Mouse (Mus musculus): ENCODE data around the gene Abhd14b. TPM values are rescaled to one million over a fixed set of nuclear protein-coding genes. Genes with fewer than 3 reads are reported as not detected.

The Abhd14b gene
- polyA plus RNA-seq, 1 experiment from 2014 or later: 6.4 TPM

DNA sequence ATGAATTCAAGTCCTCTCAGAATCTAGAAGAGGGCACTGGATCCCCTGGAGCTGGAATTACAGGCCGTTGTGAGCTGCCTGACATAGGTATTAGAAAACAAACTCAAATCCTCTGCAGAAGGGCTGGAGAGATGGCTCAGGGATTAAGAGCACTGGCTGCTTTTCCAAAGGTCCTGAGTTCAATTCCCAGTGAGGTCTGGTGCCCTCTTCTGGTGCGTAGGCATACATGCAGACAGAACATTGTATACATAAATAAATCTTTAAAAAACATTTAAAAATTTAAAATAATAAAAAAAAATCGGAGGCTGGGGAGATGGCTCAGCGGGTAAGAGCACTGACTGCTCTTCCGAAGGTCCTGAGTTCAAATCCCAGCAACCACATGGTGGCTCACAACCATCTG is 4.6 kb upstream of the Abhd14b start:
- H3K9me3 ChIP-seq: no peaks in the 10 kb centered on the region
- DNase-seq (ENCODE audit: low spot score): peak; percentile 8
- peaks cover 49% of the 10 kb centered on the region for H3K4me1 ChIP-seq
- H3K27me3 ChIP-seq (replicated peaks; ENCODE audit: low read depth, poor library complexity, severe bottlenecking): no peaks in the 10 kb centered on the region
- no peak overlapping the region for H3K4me3 ChIP-seq
- 71% methylated on average over 5 of the region's 5 CpGs for WGBS
- no peak overlapping the region for H3K27ac ChIP-seq (replicated peaks)
- no peaks in the 10 kb centered on the region for H3K36me3 ChIP-seq (replicated peaks)

DNA sequence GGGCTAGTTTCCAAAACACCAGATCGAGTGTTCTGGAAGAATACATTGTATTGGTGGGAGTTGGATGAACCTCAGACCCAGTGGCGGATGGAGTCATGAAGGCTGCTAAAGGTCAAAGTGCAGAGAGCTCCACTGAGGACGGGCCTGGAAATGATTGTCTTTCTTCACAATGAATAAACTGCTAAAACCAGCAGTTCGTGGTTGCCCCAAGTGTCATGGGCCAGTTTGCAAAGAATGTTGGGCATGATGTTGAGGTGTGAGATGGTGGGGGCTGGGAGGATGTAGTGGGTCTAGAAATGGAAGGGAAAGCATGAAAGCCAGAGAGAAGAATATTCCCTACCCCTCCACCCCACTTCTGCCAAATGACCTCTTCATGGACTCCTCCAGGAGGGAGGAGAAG is 2.4 kb upstream of the Abhd14b start:
- H3K4me1 ChIP-seq: peaks cover 53% of the 10 kb centered on the region
- no peaks in the 10 kb centered on the region for H3K36me3 ChIP-seq (replicated peaks)
- no peaks in the 10 kb centered on the region for H3K27me3 ChIP-seq (replicated peaks; ENCODE audit: low read depth, poor library complexity, severe bottlenecking)
- DNase-seq (ENCODE audit: low spot score): no peak
- WGBS: 73% methylated on average over 4 of the region's 4 CpGs
- no peaks in the 10 kb centered on the region for H3K9me3 ChIP-seq
- no peak overlapping the region for H3K4me3 ChIP-seq
- no peak overlapping the region for H3K27ac ChIP-seq (replicated peaks)

DNA sequence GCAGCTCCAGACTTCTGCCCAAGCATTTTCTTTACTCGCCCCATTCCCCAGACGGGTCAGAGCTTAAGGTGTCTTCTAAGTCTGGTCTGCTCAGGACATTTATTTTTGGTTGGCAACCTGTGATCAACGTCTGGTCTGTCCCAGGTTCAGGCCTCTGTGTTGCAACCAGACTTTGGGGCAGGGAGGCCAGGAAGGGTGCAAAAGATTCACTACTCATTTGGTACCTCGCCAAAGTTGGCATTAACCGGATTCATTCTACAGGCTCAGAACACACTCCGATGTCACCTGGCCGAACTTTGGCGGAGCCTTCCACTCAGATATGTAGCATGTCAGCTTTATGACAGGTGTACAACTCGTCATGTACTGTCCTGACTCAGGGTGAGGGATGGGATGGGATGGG is 692 bp downstream of the Abhd14b start:
- 42% methylated on average over 9 of the region's 9 CpGs for WGBS
- peak overlapping the region; percentile 84 for H3K27ac ChIP-seq (replicated peaks)
- H3K4me3 ChIP-seq: peak overlapping the region; percentile 63
- no peaks in the 10 kb centered on the region for H3K27me3 ChIP-seq (replicated peaks; ENCODE audit: low read depth, poor library complexity, severe bottlenecking)
- no peak for DNase-seq (ENCODE audit: low spot score)
- H3K4me1 ChIP-seq: peaks cover 82% of the 10 kb centered on the region
- no peaks in the 10 kb centered on the region for H3K36me3 ChIP-seq (replicated peaks)
- no peaks in the 10 kb centered on the region for H3K9me3 ChIP-seq

DNA sequence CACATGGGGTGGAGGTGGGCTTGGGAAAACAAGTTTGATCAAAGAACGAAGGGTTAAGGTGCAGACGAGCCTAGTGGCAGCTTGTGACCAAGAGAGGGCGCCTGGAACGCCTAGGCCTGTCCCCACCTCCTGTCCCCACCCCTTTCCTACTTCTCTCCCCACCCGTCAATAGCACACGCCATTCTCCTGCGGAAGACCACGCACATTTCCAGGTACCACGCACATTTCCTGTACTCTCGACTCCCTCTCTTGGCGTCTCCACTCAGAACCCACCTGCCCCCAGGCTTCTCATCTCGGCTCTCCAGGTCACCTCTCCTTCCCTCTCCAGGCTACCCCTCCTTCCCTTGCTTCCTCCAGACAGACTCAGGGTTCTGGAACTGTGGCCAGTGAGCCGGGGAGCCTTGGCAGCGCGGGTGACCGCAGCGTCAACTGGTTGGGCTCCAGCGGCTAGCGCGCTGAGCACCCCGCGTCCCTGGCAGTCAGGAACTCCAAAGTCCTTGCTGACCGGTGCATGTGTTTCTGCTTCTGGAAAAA is 1.3 kb downstream of the Abhd14b start:
- Histone ChIP-seq H3K9me3 (no peaks in the 10 kb centered on the region), H3K27ac (replicated peaks) (peak overlapping the region; percentile 84), H3K4me1 (peaks cover 86% of the 10 kb centered on the region), H3K36me3 (replicated peaks) (no peaks in the 10 kb centered on the region), H3K27me3 (replicated peaks; ENCODE audit: low read depth, poor library complexity, severe bottlenecking) (no peaks in the 10 kb centered on the region), H3K4me3 (peak overlapping the region; percentile 63)
- peak; percentile 76 for DNase-seq (ENCODE audit: low spot score)
- 1% methylated on average over 23 of the region's 23 CpGs for WGBS

DNA sequence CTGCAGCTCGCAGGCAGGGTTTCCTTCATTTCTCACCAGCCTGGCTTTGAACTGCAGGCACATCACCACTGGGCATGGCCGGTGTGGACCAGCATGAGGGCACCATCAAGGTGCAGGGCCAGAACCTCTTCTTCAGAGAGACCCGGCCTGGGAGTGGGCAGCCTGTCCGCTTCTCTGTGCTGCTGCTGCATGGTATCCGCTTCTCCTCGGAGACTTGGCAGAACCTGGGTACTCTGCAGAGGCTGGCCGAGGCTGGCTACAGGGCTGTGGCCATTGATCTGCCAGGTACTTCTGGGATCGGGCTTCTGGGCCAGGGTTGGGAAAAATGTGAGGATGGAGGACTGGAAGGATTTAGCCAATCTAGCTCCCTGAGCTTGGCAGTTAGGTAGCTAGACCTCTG is 2.7 kb downstream of the Abhd14b start:
- no peak for DNase-seq (ENCODE audit: low spot score)

DNA sequence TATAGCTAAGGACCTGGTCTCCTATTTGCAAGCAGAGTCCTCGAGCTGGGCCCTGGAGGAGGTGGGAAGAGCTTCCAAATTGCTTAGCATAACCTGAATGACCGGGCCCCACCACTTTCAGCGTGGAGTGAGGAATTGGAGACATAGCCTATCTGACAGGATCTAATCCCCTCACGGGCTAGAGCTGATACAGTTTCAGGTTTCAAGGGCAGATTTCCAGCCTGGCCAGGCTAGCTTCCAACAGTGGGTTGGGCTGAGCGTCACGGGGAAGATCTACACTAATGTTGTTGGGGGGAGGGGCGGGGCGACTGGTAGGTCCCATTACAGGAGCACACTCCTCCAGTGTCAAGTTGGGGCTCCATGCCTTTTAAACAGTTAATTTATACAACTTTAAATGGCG is 3.4 kb downstream of the Abhd14b start:
- peak overlapping the region; percentile 99 for H3K27ac ChIP-seq (replicated peaks)
- H3K36me3 ChIP-seq (replicated peaks): no peaks in the 10 kb centered on the region
- H3K27me3 ChIP-seq (replicated peaks; ENCODE audit: low read depth, poor library complexity, severe bottlenecking): no peaks in the 10 kb centered on the region

More for the DNA sequence above, 2.7 kb downstream of the Abhd14b start:
- H3K27me3 ChIP-seq (replicated peaks; ENCODE audit: low read depth, poor library complexity, severe bottlenecking): no peaks in the 10 kb centered on the region
- 92% methylated on average over 8 of the region's 8 CpGs for WGBS
- no peaks in the 10 kb centered on the region for H3K9me3 ChIP-seq
- H3K27ac ChIP-seq (replicated peaks): peak overlapping the region; percentile 72
- no peaks in the 10 kb centered on the region for H3K36me3 ChIP-seq (replicated peaks)
- peak overlapping the region; percentile 86 for H3K4me3 ChIP-seq
- H3K4me1 ChIP-seq: peaks cover 91% of the 10 kb centered on the region

DNA sequence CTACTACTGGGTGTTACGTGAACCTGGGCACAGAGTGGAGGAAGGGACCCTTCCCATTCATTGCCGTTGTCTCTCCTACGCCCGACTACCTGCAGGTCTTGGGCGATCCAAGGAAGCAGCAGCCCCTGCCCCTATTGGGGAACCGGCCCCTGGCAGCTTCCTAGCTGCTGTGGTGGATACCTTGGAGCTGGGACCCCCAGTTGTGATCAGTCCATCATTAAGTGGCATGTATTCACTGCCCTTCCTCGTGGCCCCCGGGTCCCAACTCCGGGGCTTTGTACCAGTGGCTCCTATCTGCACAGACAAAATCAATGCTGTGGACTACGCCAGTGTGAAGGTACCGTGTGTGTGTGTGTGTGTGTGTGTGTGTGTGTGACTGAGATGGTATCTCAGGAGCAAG is 4.0 kb downstream of the Abhd14b start:
- H3K27me3 ChIP-seq (replicated peaks; ENCODE audit: low read depth, poor library complexity, severe bottlenecking): no peaks in the 10 kb centered on the region
- no peaks in the 10 kb centered on the region for H3K9me3 ChIP-seq
- peak overlapping the region; percentile 86 for H3K4me3 ChIP-seq
- no peak for DNase-seq (ENCODE audit: low spot score)
- H3K4me1 ChIP-seq: peaks cover 91% of the 10 kb centered on the region
- H3K36me3 ChIP-seq (replicated peaks): peaks cover 6% of the 10 kb centered on the region
- WGBS: 80% methylated on average over 11 of the region's 11 CpGs
- H3K27ac ChIP-seq (replicated peaks): peak overlapping the region; percentile 99

More for the DNA sequence above, 3.4 kb downstream of the Abhd14b start:
- peak; percentile 76 for DNase-seq (ENCODE audit: low spot score)
- H3K9me3 ChIP-seq: no peaks in the 10 kb centered on the region
- 18% methylated on average over 9 of the region's 9 CpGs for WGBS
- H3K4me3 ChIP-seq: peak overlapping the region; percentile 86
- peaks cover 91% of the 10 kb centered on the region for H3K4me1 ChIP-seq

DNA sequence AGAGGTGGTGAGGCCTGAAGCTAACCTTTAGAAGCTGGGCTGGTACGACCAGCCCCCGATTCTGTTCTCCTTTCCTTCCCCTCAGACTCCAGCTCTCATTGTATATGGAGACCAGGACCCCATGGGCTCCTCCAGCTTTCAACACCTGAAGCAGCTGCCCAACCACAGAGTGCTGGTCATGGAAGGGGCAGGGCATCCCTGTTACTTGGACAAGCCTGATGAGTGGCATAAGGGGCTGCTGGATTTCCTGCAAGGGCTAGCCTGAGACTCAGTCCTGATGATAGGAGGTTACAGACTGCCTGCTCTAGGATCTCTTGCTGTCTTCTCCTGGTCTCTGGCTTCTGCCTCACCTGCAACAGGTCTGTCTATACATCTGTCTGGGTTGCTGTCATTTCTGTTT is 4.6 kb downstream of the Abhd14b start:
- H3K9me3 ChIP-seq: no peaks in the 10 kb centered on the region
- peaks cover 91% of the 10 kb centered on the region for H3K4me1 ChIP-seq
- H3K36me3 ChIP-seq (replicated peaks): peaks cover 12% of the 10 kb centered on the region
- peak overlapping the region; percentile 99 for H3K27ac ChIP-seq (replicated peaks)
- no peaks in the 10 kb centered on the region for H3K27me3 ChIP-seq (replicated peaks; ENCODE audit: low read depth, poor library complexity, severe bottlenecking)
- H3K4me3 ChIP-seq: peak overlapping the region; percentile 86
- 59% methylated on average over 2 of the region's 2 CpGs for WGBS
- DNase-seq (ENCODE audit: low spot score): no peak

DNA sequence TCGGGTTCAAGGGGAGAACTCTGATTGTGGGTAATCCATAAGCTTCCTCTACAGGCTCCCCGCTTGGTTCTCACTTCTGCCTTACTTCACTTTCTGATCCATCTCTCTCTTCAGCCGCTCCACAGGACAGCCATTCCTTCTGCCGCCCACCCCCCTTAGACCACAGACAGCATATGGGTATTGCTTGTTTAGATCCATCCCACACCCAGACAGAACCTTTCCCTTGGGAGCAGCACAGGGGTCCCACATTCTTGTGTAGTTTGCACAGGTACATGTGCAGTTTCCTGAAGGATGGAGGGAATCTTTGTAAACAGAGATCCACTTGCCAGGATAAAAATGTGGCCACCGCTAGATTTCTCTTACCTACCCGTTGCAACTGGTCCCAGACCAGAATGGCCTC is 5.1 kb downstream of the Abhd14b start:
- WGBS: 24% methylated on average over 6 of the region's 6 CpGs
- Histone ChIP-seq H3K27me3 (replicated peaks; ENCODE audit: low read depth, poor library complexity, severe bottlenecking) (no peaks in the 10 kb centered on the region), H3K4me3 (peak overlapping the region; percentile 86), H3K27ac (replicated peaks) (peak overlapping the region; percentile 99), H3K4me1 (peaks cover 91% of the 10 kb centered on the region), H3K36me3 (replicated peaks) (peaks cover 17% of the 10 kb centered on the region), H3K9me3 (no peaks in the 10 kb centered on the region)
- DNase-seq (ENCODE audit: low spot score): no peak

DNA sequence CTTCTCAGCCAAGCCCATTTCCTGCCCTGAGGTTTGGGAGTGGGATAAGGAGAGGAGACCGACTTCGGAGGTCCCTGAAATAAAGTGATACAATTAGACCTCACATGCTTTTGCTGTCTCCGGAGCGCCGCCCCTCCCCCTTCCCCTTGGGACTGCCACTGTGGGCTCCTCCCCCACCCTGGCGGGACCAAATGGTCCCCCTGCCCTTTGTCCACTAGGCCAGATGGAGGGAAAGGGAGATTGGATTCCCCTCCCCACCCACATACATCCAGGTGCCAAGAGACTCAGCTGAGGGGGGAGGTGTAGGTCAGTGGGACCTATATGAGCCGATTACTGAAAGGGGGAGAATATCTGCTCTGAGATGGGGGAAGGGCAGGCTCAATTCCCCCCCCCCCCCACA is 5.6 kb downstream of the Abhd14b start:
- Histone ChIP-seq H3K27me3 (replicated peaks; ENCODE audit: low read depth, poor library complexity, severe bottlenecking) (no peaks in the 10 kb centered on the region), H3K27ac (replicated peaks) (peak overlapping the region; percentile 99), H3K9me3 (no peaks in the 10 kb centered on the region), H3K36me3 (replicated peaks) (peaks cover 21% of the 10 kb centered on the region), H3K4me3 (peak overlapping the region; percentile 86), H3K4me1 (peaks cover 91% of the 10 kb centered on the region)
- under 1% methylated on average over 7 of the region's 7 CpGs for WGBS
- peak; percentile 85 for DNase-seq (ENCODE audit: low spot score)

DNA sequence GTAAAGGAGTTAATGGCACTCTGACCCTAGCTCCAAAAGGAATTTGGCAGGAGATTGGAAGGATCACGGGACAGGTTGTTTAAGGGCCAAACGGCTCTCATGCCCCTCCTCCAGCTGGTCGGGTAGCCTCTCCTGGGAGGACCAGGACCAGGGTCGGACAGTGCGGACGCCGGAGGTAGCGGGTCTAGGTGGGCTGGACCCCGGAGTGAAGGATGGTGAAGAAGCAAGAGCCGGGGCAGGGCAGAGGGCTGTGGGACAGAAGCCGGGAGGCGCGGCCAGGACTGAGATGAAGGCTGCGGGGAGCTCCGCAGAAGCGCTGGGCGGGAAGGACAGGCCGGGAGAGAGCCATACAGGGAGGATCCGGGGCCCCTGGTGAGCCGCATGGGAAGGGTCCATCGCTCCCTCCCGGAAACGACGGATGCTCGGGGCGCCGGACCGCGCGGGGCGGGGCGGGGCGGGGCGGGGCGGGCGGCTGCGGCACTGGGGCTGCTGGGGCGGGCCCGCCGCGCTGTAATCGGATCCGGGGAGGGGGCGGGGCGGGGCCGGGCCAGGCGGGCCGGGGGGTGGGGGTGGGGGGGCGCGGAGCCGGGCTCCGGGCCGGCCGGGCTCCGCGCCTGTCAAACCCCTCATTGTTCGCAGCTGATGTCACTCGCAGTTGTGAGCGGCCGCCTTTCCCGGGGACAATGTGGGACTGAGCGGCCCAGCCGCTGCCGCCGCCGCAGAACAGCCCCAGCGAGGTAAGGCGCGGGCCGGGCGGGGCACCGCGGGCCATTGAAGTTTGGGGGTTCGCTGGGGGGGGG is 6.2 kb downstream of the Abhd14b start, which contains the start of gene Pcbp4:
Gene Pcbp4, plus strand, starts transcription at position 21 of the 800 bp plus-strand sequence.
- Histone ChIP-seq H3K27me3 (replicated peaks; ENCODE audit: low read depth, poor library complexity, severe bottlenecking) (no peaks in the 10 kb centered on the region), H3K27ac (replicated peaks) (peak within 1 kb of the TSS; percentile 99), H3K4me1 (peaks cover 91% of the 10 kb centered on the region), H3K9me3 (no peaks in the 10 kb centered on the region), H3K4me3 (peak within 1 kb of the TSS; percentile 86), H3K36me3 (replicated peaks) (peaks cover 28% of the 10 kb centered on the region)
- peak; percentile 93 for DNase-seq (ENCODE audit: low spot score)
- WGBS: under 1% methylated on average over 59 of the region's 74 CpGs

DNA sequence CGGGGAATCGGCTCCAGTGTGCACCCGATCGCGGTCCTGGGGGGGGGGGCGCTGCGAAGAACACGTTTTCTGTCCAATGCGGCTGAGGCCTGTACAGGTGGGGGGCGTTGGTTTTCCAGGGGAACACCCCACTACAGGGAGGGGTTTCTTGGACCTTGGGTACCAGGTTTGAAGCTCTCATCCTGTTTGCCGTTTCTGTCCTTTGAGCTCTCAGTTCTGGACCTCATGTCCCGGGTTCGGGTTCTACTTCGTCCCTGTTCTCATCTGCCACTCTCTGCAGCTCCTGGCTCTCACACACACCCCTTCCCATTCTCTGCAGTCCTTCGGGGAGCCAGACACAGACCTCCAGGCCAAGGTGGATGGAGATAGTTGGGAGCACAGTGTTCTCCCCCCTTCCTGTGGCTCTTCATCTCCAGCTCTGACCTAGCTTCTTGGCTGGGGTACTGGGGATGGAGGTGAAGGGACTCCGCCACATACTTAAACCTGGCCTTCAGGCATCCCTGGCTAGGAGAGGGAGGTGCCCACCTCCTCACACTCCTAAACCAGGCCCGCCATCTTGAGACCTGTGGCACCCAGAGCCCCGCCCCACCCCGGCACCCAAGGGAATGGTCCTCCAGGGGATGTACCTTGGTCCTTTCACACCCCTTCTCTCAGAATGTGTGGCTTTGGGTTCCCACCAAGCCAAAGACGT is 7.0 kb downstream of the Abhd14b start:
- H3K4me1 ChIP-seq: peaks cover 91% of the 10 kb centered on the region
- 1% methylated on average over 20 of the region's 20 CpGs for WGBS
- no peaks in the 10 kb centered on the region for H3K27me3 ChIP-seq (replicated peaks; ENCODE audit: low read depth, poor library complexity, severe bottlenecking)
- peak; percentile 72 for DNase-seq (ENCODE audit: low spot score)
- H3K4me3 ChIP-seq: peak overlapping the region; percentile 86
- peak overlapping the region; percentile 99 for H3K27ac ChIP-seq (replicated peaks)
- no peaks in the 10 kb centered on the region for H3K9me3 ChIP-seq
- peaks cover 35% of the 10 kb centered on the region for H3K36me3 ChIP-seq (replicated peaks)
